Mouse (Mus musculus) layer of hippocampus, postnatal 14 days (tissue): ENCODE data around the gene Lrriq1. TPM values are rescaled to one million over a fixed set of nuclear protein-coding genes. Genes with fewer than 3 reads are reported as not detected.

Source experiments
- DNase-seq, 2 experiments: peaks; one replicate each; pipeline ENCODE4 v3.0.0; 2021 to 2022; ENCODE audit warnings: low spot score in 2 of 2, mixed read lengths in 1 of 2
- long read RNA-seq, 2 experiments: library from polyadenylated mRNA; stranded (forward); transcript quantifications; one replicate each; pipeline ENCODE4 v2.0.0; 2021
- total RNA-seq, 2 experiments: library from RNA; stranded (reverse); gene quantifications; 2 replicates each; pipeline ENCODE4 v1.2.3; 2021

Lrriq1 gene
- 1 to 10 TPM; 3.6 to 5.5 TPM for total RNA-seq
- long read RNA-seq, experiment 1, partial matches to known transcripts = 2 of 3 reads
- long read RNA-seq, experiment 1, other reads (novel, unspliced or antisense) = 1 of 3 reads
- long read RNA-seq, experiment 2, partial matches to known transcripts = 0 of 2 reads
- long read RNA-seq, experiment 2, other reads (novel, unspliced or antisense) = 2 of 2 reads

GRCm38 (mm10) chr10:103235707-103236459 lies at the start of gene Lrriq1:
Lrriq1 (minus strand) TSS chr10:103236322.
- DNase-seq = peak; percentile 73 to 92

- peak in 1 of 2 experiments; percentile 61 for DNase-seq
Measured at GRCm38 (mm10) chr10:103253842-103254803, 18.0 kb upstream of the Lrriq1 start.

- no peak for DNase-seq
Measured at GRCm38 (mm10) chr10:103236460-103236772, 294 bp upstream of the Lrriq1 start.

- no peak for DNase-seq
Measured at GRCm38 (mm10) chr10:103226646-103227045, 9.5 kb downstream of the Lrriq1 start.

GRCm38 (mm10) chr10:103194655-103195328 lies 41.3 kb downstream of the Lrriq1 start:
- peak in 1 of 2 experiments; percentile 33 for DNase-seq

- DNase-seq = no peak
Measured at GRCm38 (mm10) chr10:103145769-103146379, 90.2 kb downstream of the Lrriq1 start.

GRCm38 (mm10) chr10:103144927-103145768 lies 91.0 kb downstream of the Lrriq1 start:
- DNase-seq = no peak

- no peak for DNase-seq
Measured at GRCm38 (mm10) chr10:103142526-103142925, 93.6 kb downstream of the Lrriq1 start.

- peak in 1 of 2 experiments; percentile 21 for DNase-seq
Measured at GRCm38 (mm10) chr10:103141532-103141931, 94.6 kb downstream of the Lrriq1 start.

- no peak for DNase-seq
Measured at GRCm38 (mm10) chr10:103140609-103141008, 95.5 kb downstream of the Lrriq1 start.

GRCm38 (mm10) chr10:103114629-103115028 lies 121.5 kb downstream of the Lrriq1 start:
- no peak for DNase-seq

GRCm38 (mm10) chr10:103108090-103108489 lies 128.0 kb downstream of the Lrriq1 start:
- no peak for DNase-seq

GRCm38 (mm10) chr10:103086101-103086500 lies 150.0 kb downstream of the Lrriq1 start:
- no peak for DNase-seq

- no peak for DNase-seq
Measured at GRCm38 (mm10) chr10:103049593-103049992, 186.5 kb downstream of the Lrriq1 start.

GRCm38 (mm10) chr10:103046623-103047022 lies 189.5 kb downstream of the Lrriq1 start:
- no peak for DNase-seq

- no peak for DNase-seq
Measured at GRCm38 (mm10) chr10:103045019-103045418, 191.1 kb downstream of the Lrriq1 start.

GRCm38 (mm10) chr10:103035002-103035640 lies 201.0 kb downstream of the Lrriq1 start:
- no peak for DNase-seq

- no peak for DNase-seq
Measured at GRCm38 (mm10) chr10:103030931-103031330, 205.2 kb downstream of the Lrriq1 start.
